Mouse (Mus musculus) kidney, postnatal 14 days (tissue): ENCODE data around the gene F930015N05Rik.

Source experiments
- DNase-seq: peaks from one replicate; pipeline ENCODE4 v3.0.0; 2022; ENCODE audit warnings: mixed read lengths

F930015N05Rik gene

GRCm38 (mm10) chr11:64436412-64436727, at the start of gene F930015N05Rik:
Gene F930015N05Rik (minus strand): TSS chr11:64436653.
- DNase-seq = no peak

GRCm38 (mm10) chr11:64481445-64481844, 45.0 kb upstream of the F930015N05Rik start:
- no peak for DNase-seq

- peak; percentile 12 for DNase-seq
Observed at GRCm38 (mm10) chr11:64473679-64474078, 37.2 kb upstream of the F930015N05Rik start.

GRCm38 (mm10) chr11:64470689-64471088, 34.2 kb upstream of the F930015N05Rik start:
- no peak for DNase-seq

GRCm38 (mm10) chr11:64468737-64469136, 32.3 kb upstream of the F930015N05Rik start:
- DNase-seq = no peak

GRCm38 (mm10) chr11:64461746-64462145, 25.3 kb upstream of the F930015N05Rik start:
- no peak for DNase-seq

- peak; percentile 9 for DNase-seq
Observed at GRCm38 (mm10) chr11:64448586-64449315, 12.3 kb upstream of the F930015N05Rik start.

- DNase-seq = no peak
Observed at GRCm38 (mm10) chr11:64445227-64445626, 8.8 kb upstream of the F930015N05Rik start.

GRCm38 (mm10) chr11:64442701-64443100, 6.2 kb upstream of the F930015N05Rik start:
- no peak for DNase-seq

- DNase-seq = peak; percentile 62
Observed at GRCm38 (mm10) chr11:64442119-64442518, 5.7 kb upstream of the F930015N05Rik start.

GRCm38 (mm10) chr11:64438909-64439308, 2.5 kb upstream of the F930015N05Rik start:
- DNase-seq = no peak

GRCm38 (mm10) chr11:64437721-64438120, 1.3 kb upstream of the F930015N05Rik start:
- DNase-seq = no peak

- DNase-seq = no peak
Observed at GRCm38 (mm10) chr11:64436791-64437298, 392 bp upstream of the F930015N05Rik start.

- peak; percentile 38 for DNase-seq
Observed at GRCm38 (mm10) chr11:64435546-64436411, 674 bp downstream of the F930015N05Rik start.

- peak; percentile 75 for DNase-seq
Observed at GRCm38 (mm10) chr11:64434611-64435545, 1.6 kb downstream of the F930015N05Rik start, which contains the start of gene Hs3st3a1. Gene Hs3st3a1 (plus strand): TSS chr11:64435332.

GRCm38 (mm10) chr11:64418969-64419368, 17.5 kb downstream of the F930015N05Rik start:
- no peak for DNase-seq

- no peak for DNase-seq
Observed at GRCm38 (mm10) chr11:64400534-64401093, 35.8 kb downstream of the F930015N05Rik start.

- no peak for DNase-seq
Observed at GRCm38 (mm10) chr11:64397612-64398011, 38.8 kb downstream of the F930015N05Rik start.

- no peak for DNase-seq
Observed at GRCm38 (mm10) chr11:64396949-64397348, 39.5 kb downstream of the F930015N05Rik start.

GRCm38 (mm10) chr11:64396331-64396881, 40.0 kb downstream of the F930015N05Rik start:
- no peak for DNase-seq

- DNase-seq = no peak
Observed at GRCm38 (mm10) chr11:64386333-64386732, 50.1 kb downstream of the F930015N05Rik start.
